Mouse (Mus musculus): ENCODE measurements around the gene 1700109H08Rik.
A peak's percentile ranks its signal among the peaks of the same experiment; 100 is the strongest.
"Not testable (repeated sequence)": the region's sequence is repeated elsewhere in the genome, so short reads cannot be mapped to it uniquely, and the experiment has no call there.

Gene 1700109H08Rik

GRCm38 (mm10) chr5:3571266-3571665 lies at the start of gene 1700109H08Rik:
1700109H08Rik (plus strand) TSS chr5:3571566.
- DNase-seq: no peak

DNA sequence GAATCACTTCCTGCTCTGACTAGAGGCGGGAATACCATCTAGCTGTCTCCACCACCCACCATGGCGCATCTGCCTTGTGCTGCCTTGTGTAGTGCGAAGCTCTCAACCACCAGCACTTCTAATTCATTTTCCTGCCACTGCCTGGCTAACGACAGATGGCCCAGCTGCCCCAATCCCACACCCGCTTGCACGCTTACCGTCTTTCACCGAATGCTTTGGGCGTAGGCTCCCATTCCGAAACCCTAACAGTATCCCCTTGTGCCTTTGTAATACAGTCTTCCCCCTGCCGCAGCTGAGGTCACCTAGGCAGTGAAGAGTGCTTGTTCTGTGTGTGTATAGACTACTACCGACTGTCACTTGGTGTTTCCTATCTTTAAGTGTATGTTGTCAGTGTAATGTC lies 49.6 kb upstream of the 1700109H08Rik start:
- DNase-seq: no peak

GRCm38 (mm10) chr5:3522826-3523225 lies 48.5 kb upstream of the 1700109H08Rik start:
- peak in 1 of 2 experiments; percentile 58 for DNase-seq

DNA sequence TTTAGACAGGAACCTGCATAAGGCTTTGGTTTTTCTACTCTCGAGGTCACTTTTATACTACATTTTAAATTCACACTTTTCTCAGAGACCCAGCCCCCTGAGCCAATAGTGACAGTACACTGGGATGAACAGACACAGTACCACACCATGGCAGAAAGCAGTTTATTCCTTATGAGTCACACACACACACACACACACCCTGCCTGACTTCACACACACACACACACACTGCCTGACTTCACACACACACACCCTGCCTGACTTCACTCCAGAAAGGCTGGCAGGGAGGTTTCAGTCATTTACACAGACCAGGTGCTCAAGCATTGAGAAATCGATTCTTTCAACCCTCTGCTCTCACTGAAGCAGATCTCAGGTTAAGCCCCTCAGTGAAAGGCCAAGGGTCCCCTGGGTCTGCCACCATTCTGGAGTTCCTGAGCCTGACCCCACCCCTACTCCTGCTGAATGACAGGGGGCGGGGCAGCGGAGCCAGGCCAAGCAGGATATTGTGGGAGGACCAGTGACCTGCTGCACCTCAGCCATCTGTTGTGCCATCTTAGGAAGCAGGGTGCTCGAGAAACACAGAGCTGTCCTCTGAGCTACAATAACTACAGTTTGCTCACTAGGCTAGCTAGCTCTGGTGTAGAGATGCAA lies 44.2 kb upstream of the 1700109H08Rik start:
- DNase-seq: no peak

DNA sequence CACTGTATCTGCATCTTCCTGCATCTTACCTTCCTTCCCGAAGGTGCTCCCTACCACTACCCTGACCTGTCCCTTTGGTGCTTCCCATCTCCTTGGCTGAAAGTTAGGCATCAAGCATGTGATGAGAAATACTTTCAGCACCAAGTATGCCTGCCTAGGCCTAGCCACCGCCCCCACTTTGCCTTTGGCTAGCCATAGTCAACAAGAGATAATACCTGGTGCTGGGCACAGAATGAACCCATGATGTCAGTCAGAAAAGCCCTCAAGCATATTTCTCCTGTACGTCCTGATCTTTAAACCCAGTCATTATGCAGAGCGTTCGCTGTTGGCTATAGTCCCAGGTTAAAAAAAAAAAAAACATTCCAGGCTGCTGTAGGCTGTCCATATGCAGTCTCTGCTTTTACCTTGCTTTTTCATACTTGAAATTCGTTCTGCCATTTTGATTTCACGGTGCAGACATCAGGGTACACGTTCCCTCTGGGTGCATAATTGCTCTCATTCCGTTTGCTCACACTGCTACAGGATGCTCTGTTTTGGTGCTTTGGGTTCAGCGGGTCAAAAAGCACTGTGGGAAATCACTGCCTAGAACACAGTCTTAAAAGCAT lies 41.7 kb upstream of the 1700109H08Rik start:
- DNase-seq: no peak

DNA sequence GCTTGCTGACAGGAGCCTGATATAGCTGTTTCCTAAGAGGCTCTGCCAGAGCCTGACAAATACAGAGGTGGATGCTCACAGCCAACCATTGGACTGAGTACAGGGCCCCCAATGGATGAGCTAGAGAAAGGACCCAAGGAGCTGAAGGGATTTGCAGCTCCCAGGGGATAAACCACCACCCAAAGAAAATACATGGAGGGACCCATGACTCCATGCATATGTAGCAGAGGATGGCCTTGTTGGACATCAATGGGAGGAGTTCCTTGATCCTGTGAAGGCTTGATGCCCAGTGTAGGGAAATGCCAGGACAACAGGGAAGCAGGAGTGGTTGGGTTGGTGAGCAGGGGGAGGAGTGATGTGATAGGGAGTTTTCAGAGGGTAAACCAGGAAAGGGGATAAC lies 39.3 kb upstream of the 1700109H08Rik start:
- DNase-seq: not testable (repeated sequence)

- no peak for DNase-seq
Observed at GRCm38 (mm10) chr5:3536592-3537212, 34.7 kb upstream of the 1700109H08Rik start.

DNA sequence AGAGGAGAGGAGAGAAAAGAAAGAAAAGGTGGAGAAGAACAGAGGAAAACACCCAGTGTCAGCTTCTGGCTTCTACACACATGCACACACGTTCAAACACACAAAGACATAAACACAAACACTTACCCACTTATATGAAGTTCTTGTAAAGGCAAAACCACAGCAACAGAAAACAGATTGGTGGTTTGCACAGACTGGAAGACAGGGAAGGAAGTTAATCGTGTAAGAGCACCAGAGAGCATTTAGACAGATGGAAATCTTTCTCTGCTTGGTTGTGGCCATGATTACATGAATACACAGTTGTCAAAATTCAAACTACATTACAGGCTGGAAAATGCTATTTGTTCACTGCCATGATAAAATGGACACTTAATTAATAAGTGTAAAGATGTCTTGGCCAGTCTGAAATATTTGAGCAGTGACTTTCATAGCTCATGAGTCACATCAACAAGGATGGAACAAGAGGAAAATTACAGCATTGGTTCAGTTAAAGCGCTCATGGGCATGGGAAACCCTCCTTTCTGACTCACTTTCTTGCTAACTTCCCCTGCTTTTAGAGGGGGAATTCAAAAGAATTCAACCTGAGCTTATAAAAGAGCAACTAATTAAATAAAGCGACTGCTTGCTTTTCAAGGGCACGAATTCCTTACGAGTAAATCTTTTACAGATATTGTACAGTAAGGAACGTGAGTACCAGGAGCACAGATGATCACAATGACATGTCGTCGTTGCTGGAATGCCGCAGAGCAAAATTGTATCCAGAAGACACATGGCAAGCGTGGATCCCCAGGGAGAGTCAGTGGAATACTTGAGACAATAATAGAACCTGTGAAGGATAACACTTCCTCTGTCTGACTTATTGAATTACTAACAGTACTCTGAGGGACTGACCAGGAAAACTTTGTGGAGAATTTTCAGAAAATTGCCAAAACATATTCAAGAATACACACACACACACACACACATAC lies 32.6 kb upstream of the 1700109H08Rik start:
- no peak for DNase-seq

- no peak for DNase-seq
Observed at GRCm38 (mm10) chr5:3541871-3542270, 29.5 kb upstream of the 1700109H08Rik start.

GRCm38 (mm10) chr5:3543629-3544479 lies 27.5 kb upstream of the 1700109H08Rik start, which contains the start of gene Fam133b:
Fam133b (plus strand) TSS chr5:3543833.
- DNase-seq: peak; percentile 96 to 97

DNA sequence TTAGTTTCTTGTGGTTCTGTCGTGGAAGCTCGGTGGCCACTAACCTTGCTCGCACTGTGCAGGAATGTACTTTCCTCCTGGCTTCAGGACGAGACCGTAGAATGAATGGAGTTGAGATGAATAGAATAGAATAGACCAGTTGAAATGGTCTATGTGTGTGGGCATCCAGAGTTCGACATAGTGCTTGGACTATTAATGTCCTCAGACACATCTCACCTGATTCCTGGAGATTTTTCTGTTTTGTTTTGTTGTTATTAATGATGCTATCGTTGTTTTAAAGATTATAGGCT lies 26.9 kb upstream of the 1700109H08Rik start:
- DNase-seq: no peak

DNA sequence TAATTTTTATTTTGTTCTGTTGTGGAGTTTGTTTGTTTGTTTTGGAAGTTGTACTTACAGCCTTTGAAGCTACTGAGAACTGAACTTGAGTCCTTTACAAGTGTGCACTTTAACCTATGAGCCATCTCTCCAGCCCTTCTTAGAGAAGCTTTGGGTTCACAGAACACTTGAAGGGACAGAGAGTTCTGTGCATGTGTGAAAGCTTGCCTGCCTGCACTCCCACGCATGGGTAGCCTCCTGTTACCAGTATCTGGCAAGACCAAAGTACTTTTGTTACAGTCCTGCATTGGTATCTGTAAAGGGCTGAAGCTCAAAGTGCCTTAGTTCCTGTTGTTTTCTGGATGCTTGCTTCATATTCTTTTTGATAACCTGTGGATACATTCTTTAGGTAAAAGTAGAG lies 25.1 kb upstream of the 1700109H08Rik start:
- peak; percentile 56 to 88 for DNase-seq

DNA sequence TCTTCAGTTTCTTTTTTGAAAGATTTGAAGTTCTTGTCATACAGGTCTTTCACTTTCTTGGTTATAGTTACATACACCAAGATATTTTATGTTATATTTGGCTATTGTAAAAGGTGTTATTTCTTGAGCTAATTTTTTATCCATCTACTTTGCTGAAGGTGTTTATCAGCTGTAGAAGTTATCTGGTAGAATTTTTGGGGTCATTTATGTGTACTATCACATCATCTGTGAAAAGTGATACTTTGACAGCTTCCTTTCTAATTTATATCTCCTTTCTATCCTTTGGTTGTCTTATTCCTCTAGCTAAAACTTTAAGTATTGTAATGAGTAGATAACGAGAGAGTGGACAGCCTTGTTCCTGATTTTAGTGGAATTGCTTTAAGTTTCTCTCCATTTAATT lies 19.9 kb upstream of the 1700109H08Rik start:
- DNase-seq: no peak

DNA sequence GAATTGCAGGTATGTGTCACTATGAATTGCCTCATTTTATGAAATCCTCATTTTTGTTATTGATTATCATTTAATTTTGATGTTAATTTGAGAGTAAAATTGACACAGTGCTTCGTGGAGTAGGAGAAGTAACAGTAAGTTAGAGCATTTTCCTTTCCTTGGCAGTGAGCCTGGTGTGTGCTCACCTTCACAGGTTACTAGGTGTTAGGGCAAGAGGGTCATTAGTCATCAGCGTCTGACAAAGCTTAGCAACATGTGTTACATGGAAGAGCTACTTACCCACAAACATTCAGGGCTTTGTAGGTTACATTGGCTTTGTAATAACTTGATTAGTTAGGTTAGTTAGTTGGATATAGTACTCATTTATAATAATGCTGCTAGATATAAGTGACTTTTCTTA lies 17.2 kb upstream of the 1700109H08Rik start:
- no peak for DNase-seq

DNA sequence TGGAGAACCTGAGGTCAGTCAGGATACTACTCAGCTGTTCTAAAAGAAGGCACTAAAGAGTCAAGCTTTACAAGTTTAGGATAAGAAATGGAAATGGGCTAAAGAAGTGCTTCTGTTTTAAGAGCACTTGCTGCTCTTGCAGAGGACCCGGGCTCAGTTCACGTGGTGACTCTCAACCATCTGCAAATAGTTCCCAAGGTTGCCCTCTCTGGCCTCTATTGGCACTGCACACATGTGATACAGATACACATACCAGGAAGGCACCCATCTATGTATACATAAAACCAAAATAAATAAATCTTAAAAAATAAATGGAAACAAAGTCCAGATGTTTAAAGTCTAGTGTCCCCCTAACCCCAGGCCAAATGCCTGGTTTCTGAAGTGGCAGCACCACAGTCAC lies 3.5 kb downstream of the 1700109H08Rik start:
- DNase-seq: no peak

GRCm38 (mm10) chr5:3577939-3578338 lies 6.6 kb downstream of the 1700109H08Rik start:
- DNase-seq: no peak

DNA sequence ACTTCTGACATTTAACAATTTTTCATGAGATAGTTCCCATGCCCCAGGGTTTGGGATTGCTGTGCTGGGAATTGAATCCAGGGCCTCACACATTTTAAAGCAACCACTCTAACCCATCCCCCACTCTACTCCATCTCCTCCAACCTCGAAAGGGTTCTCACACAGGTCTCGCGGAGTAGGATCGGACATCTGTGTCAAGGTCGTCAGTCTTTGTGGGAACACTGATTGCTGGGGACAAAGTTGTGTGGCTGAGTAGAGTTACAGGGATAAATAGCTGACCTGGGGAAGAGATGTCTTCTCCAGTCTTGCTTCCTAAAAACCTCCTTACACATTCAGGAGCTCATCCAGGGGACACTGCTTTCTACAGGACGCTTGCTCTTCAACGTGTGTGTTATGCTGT lies 7.7 kb downstream of the 1700109H08Rik start:
- no peak for DNase-seq

GRCm38 (mm10) chr5:3595693-3596398 lies 24.5 kb downstream of the 1700109H08Rik start, which contains the start of gene Pex1:
Pex1 (plus strand) TSS chr5:3596066.
- DNase-seq: peak; percentile 95 to 98

DNA sequence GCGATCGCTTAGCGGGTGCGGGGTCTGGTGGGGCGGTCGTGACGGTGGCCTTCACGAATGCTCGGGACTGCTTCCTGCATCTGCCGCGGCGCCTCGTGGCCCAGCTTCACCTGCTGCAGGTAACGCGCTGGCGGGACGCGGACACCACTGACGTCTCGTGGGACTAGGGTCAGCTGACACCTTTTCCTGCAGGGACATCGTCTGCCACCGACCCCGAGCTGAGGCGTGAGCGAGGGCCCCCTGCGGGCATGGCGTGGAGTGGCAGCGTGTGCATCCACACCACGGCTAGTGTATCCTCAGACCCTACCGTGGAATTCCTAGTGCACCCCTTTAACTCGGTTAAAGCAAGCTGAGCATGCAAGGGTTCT lies 25.0 kb downstream of the 1700109H08Rik start, which contains the start of gene Rbm48:
Gene Rbm48 (minus strand): TSS at position 187 of the 368 bp plus-strand sequence.
- DNase-seq: peak; percentile 85 to 93

GRCm38 (mm10) chr5:3597171-3597570 lies 25.8 kb downstream of the 1700109H08Rik start:
- no peak for DNase-seq

DNA sequence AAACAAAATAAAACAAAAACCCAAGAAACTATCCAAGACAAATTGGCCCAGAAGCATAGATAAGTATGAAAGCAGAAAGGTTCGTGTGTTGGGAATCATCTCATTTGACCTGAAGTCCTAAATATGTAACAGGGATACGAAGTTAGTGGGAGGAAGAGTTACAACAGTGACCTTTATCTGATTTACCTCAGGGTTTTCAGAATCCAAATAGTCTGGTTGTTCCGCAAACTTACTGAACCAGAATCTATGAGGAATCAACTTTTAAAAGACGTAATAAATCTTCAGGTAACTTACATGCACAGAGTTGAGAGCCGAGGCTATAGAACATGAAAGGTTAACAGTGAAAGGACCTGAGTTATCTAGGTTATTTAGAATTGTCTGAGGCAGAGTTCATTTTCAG lies 27.4 kb downstream of the 1700109H08Rik start:
- no peak for DNase-seq
